ENCODE assay signal across 10 mouse cellular contexts in genomic region chr10:59930996-59931395, GRCm38 (mm10). TPM values are rescaled to one million over a fixed set of nuclear protein-coding genes. Genes with fewer than 3 reads are reported as not detected.
DNase-seq lines count a peak whose midpoint lies in the region; ATAC-seq and TF ChIP-seq lines count a peak whose summit lies in the region.
"Had no signal": no experiment of that assay in that cellular context is flagged by ENCODE, and none has a peak within 500 bp of the region (broad histone marks: within the 10 kb centered on the region; RNA-seq: fewer than 3 reads in every experiment).

No protein-coding gene starts in this region.

- H3K9me3 ChIP-seq in neural tube, embryonic 13.5 days, result no peaks in the 10 kb centered on the region
- H3K9me3 ChIP-seq in forebrain, embryonic 13.5 days (replicated peaks), result no peaks in the 10 kb centered on the region
- H3K9me3 ChIP-seq in limb, embryonic 13.5 days, result no peaks in the 10 kb centered on the region
- no peaks in the 10 kb centered on the region for H3K9me3 ChIP-seq in stomach, postnatal 0 days (ENCODE audit: control insufficient read depth, low read length)
- no peaks in the 10 kb centered on the region for H3K9me3 ChIP-seq in liver, postnatal 0 days (ENCODE audit: low read length)
- H3K9me3 ChIP-seq: heart, embryonic 10.5 days had no signal

- H3K4me1 ChIP-seq in neural tube, embryonic 13.5 days (replicated peaks), result peaks cover 11% of the 10 kb centered on the region
- H3K4me1 ChIP-seq in forebrain, embryonic 13.5 days, result peaks cover 7% of the 10 kb centered on the region; the same call in 1 of the 2 replicates
- H3K4me1 ChIP-seq in limb, embryonic 13.5 days, result peaks cover 9% of the 10 kb centered on the region
- no peaks in the 10 kb centered on the region for H3K4me1 ChIP-seq in stomach, postnatal 0 days (replicated peaks; ENCODE audit: control insufficient read depth, insufficient read depth)
- H3K4me1 ChIP-seq in liver, postnatal 0 days (ENCODE audit: insufficient read depth), result peaks cover 11% of the 10 kb centered on the region

- TF ChIP-seq CTCF in stomach, postnatal 0 days (IDR thresholded peaks at IDR 0.05; ENCODE audit: low read depth), result no peak
- TF ChIP-seq CTCF in liver, postnatal 0 days (IDR thresholded peaks at IDR 0.05; ENCODE audit: low read depth), result no peak

- H3K4me2 ChIP-seq in neural tube, embryonic 13.5 days, result 0 out of 2 replicates have a peak overlapping the region, but pooled peaks have one; percentile 7
- peak overlapping the region; percentile 20; the same call in 1 of the 2 replicates for H3K4me2 ChIP-seq in forebrain, embryonic 13.5 days
- H3K4me2 ChIP-seq in limb, embryonic 13.5 days (replicated peaks), result peak overlapping the region; percentile 54
- no peak overlapping the region for H3K4me2 ChIP-seq in stomach, postnatal 0 days (replicated peaks; ENCODE audit: low read depth)
- no peak overlapping the region for H3K4me2 ChIP-seq in liver, postnatal 0 days (ENCODE audit: low read depth, low read length)

- no peak for TF ChIP-seq EP300 in stomach, postnatal 0 days (optimal IDR thresholded peaks at IDR 0.05)
- no peak for TF ChIP-seq EP300 in liver, postnatal 0 days (IDR thresholded peaks at IDR 0.05; ENCODE audit: low read depth)

- no peak for DNase-seq in neural tube, embryonic 10.5 days (ENCODE audit: extremely low spot score, low spot score)
- DNase-seq in stomach, postnatal 0 days (ENCODE audit: low spot score), result no peak
- DNase-seq in urinary bladder, adult 2 months (ENCODE audit: low spot score), result no peak
- DNase-seq in liver, postnatal 0 days, result no peak
- DNase-seq in gastrocnemius, adult 8-10 months (ENCODE audit: low spot score in 2 of 2), result no peak
- DNase-seq: cerebellum, adult 18-20 months had no signal

- H3K36me3 ChIP-seq in neural tube, embryonic 13.5 days, result no peaks in the 10 kb centered on the region
- no peaks in the 10 kb centered on the region for H3K36me3 ChIP-seq in forebrain, embryonic 13.5 days (ENCODE audit: poor library complexity, severe bottlenecking)
- H3K36me3 ChIP-seq in limb, embryonic 13.5 days, result no peaks in the 10 kb centered on the region
- no peaks in the 10 kb centered on the region for H3K36me3 ChIP-seq in stomach, postnatal 0 days (ENCODE audit: control insufficient read depth, insufficient read depth, low read length)
- H3K36me3 ChIP-seq in liver, postnatal 0 days (replicated peaks; ENCODE audit: insufficient read depth, low read length), result no peaks in the 10 kb centered on the region
- H3K36me3 ChIP-seq: heart, embryonic 10.5 days had no signal

- H3K27me3 ChIP-seq in neural tube, embryonic 13.5 days, result no peaks in the 10 kb centered on the region
- H3K27me3 ChIP-seq in forebrain, embryonic 13.5 days, result no peaks in the 10 kb centered on the region
- no peaks in the 10 kb centered on the region for H3K27me3 ChIP-seq in limb, embryonic 13.5 days
- H3K27me3 ChIP-seq in stomach, postnatal 0 days (ENCODE audit: control insufficient read depth, insufficient read depth, low read length), result no peaks in the 10 kb centered on the region
- H3K27me3 ChIP-seq in liver, postnatal 0 days (ENCODE audit: insufficient read depth, low read length), result no peaks in the 10 kb centered on the region

- H3K27ac ChIP-seq in neural tube, embryonic 13.5 days (replicated peaks), result no peak overlapping the region
- H3K27ac ChIP-seq in forebrain, embryonic 13.5 days, result no peak overlapping the region; the same call in 1 of the 2 replicates
- no peak overlapping the region for H3K27ac ChIP-seq in limb, embryonic 13.5 days
- no peak overlapping the region for H3K27ac ChIP-seq in stomach, postnatal 0 days (replicated peaks)
- no peak overlapping the region for H3K27ac ChIP-seq in liver, postnatal 0 days (ENCODE audit: low read depth)
- H3K27ac ChIP-seq: heart, embryonic 10.5 days had no signal

- peak; percentile 85 for ATAC-seq in neural tube, embryonic 13.5 days (ENCODE audit: low read depth)
- ATAC-seq in forebrain, embryonic 13.5 days, result peak; percentile 90
- ATAC-seq in limb, embryonic 13.5 days (ENCODE audit: low FRiP score, low read depth), result peak; percentile 93
- peak; percentile 38; the same call in 1 of the 2 replicates for ATAC-seq in stomach, postnatal 0 days (ENCODE audit: low FRiP score, low TSS enrichment)
- ATAC-seq in liver, postnatal 0 days, result no peak

- no peak overlapping the region for H3K4me3 ChIP-seq in neural tube, embryonic 13.5 days
- no peak overlapping the region for H3K4me3 ChIP-seq in forebrain, embryonic 13.5 days
- H3K4me3 ChIP-seq in limb, embryonic 13.5 days, result no peak overlapping the region
- H3K4me3 ChIP-seq in stomach, postnatal 0 days (ENCODE audit: low read depth, low read length), result no peak overlapping the region
- H3K4me3 ChIP-seq in liver, postnatal 0 days (ENCODE audit: low read depth, low read length), result no peak overlapping the region
- H3K4me3 ChIP-seq: heart, embryonic 10.5 days had no signal

- 26% methylated on average over 10 of the region's 10 CpGs for WGBS in neural tube, embryonic 13.5 days
- WGBS in forebrain, embryonic 13.5 days, result 28% methylated on average over 10 of the region's 10 CpGs
- WGBS in limb, embryonic 13.5 days, result 19% methylated on average over 10 of the region's 10 CpGs
- 43% methylated on average over 10 of the region's 10 CpGs for WGBS in stomach, postnatal 0 days
- 66% methylated on average over 10 of the region's 10 CpGs for WGBS in liver, postnatal 0 days (ENCODE audit: insufficient replicate concordance)

- H3K9ac ChIP-seq in neural tube, embryonic 13.5 days, result no peak overlapping the region
- no peak overlapping the region for H3K9ac ChIP-seq in forebrain, embryonic 13.5 days
- no peak overlapping the region for H3K9ac ChIP-seq in limb, embryonic 13.5 days
- no peak overlapping the region for H3K9ac ChIP-seq in stomach, postnatal 0 days (ENCODE audit: low read length)
- no peak overlapping the region for H3K9ac ChIP-seq in liver, postnatal 0 days (replicated peaks)

RNA-seq across cellular contexts. Expression of gene Ddit4, which starts 20.6 kb away (rescaled TPM):
- 72.8 and 78.2 TPM in 2 replicates for polyA plus RNA-seq in neural tube, embryonic 13.5 days (2015; fragmentation: Nextera tagmentation; extraction: Ambion mirVana)
- polyA plus RNA-seq in forebrain, embryonic 13.5 days (2015; fragmentation: Nextera tagmentation; extraction: Ambion mirVana), result 69.3 and 71.3 TPM in 2 replicates
- 75.9 and 77.0 TPM in 2 replicates for polyA plus RNA-seq in limb, embryonic 13.5 days (2015; fragmentation: Nextera tagmentation; extraction: Ambion mirVana)
- 12.4 and 17.3 TPM in 2 replicates for polyA plus RNA-seq in stomach, postnatal 0 days (2015; fragmentation: Nextera tagmentation; extraction: Ambion mirVana)
- 20.6 and 30.7 TPM in 2 replicates for polyA plus RNA-seq in urinary bladder, adult 2 months (2012; rRNA removed)
- 3.6 and 5.2 TPM in 2 replicates for polyA plus RNA-seq in liver, postnatal 0 days (2015; fragmentation: Nextera tagmentation; extraction: Ambion mirVana)
- total RNA-seq in gastrocnemius, adult 8-10 months (2022), result 10 to 100 TPM in 2 of 4 experiments, 1 to 10 TPM in 2; 4.7 to 45.4 (median 9.4) TPM

RNA-seq across cellular contexts. Expression of gene Dnajb12, which starts 51.6 kb away (rescaled TPM):
- polyA plus RNA-seq in neural tube, embryonic 13.5 days (2015; fragmentation: Nextera tagmentation; extraction: Ambion mirVana), result 20.4 and 21.2 TPM in 2 replicates
- 16.9 and 18.4 TPM in 2 replicates for polyA plus RNA-seq in forebrain, embryonic 13.5 days (2015; fragmentation: Nextera tagmentation; extraction: Ambion mirVana)
- polyA plus RNA-seq in limb, embryonic 13.5 days (2015; fragmentation: Nextera tagmentation; extraction: Ambion mirVana), result 19.3 and 20.1 TPM in 2 replicates
- polyA plus RNA-seq in stomach, postnatal 0 days (2015; fragmentation: Nextera tagmentation; extraction: Ambion mirVana), result 17.4 and 19.0 TPM in 2 replicates
- 34.9 and 44.7 TPM in 2 replicates for polyA plus RNA-seq in urinary bladder, adult 2 months (2012; rRNA removed)
- 15.5 and 17.0 TPM in 2 replicates for polyA plus RNA-seq in liver, postnatal 0 days (2015; fragmentation: Nextera tagmentation; extraction: Ambion mirVana)
- total RNA-seq in gastrocnemius, adult 8-10 months (2022), result 10 to 100 TPM; 77.8 to 89.1 (median 82.1) TPM

Comparison
In these comparisons a context has a peak if more than half of its experiments do, and no peak if none do; other contexts are left out.
1. H3K4me2 ChIP-seq: peak in neural tube, embryonic 13.5 days (single experiment), forebrain, embryonic 13.5 days (single experiment) and limb, embryonic 13.5 days (single experiment); none in stomach, postnatal 0 days (single experiment) and liver, postnatal 0 days (single experiment).